Mouse (Mus musculus) adipose tissue, adult 10 weeks (tissue): ENCODE results near the gene Bmp8a. TPM values are rescaled to one million over a fixed set of nuclear protein-coding genes. Genes with fewer than 3 reads are reported as not detected.

ENCODE experiments used
- polyA plus RNA-seq: library from polyadenylated mRNA; stranded (reverse); fragments of 350-450 nt; fragmentation: Illumina TruSeq; extraction: RNeasy Lipid Tissue Mini Kit (QIAGEN cat#74804); gene quantifications from one replicate; pipeline ENCODE4 v1.2.3, GENCODE M21; 2014; ENCODE audit warnings: low read depth, low replicate concordance

Bmp8a gene
- 2.2 TPM for polyA plus RNA-seq

GRCm38 (mm10) chr4:123342642-123343470 lies at the start of gene Bmp8a:
Gene Bmp8a (minus strand): TSS chr4:123343252.

GRCm38 (mm10) chr4:123323534-123323933 lies 19.5 kb downstream of the Bmp8a start, which contains the start of gene Oxct2a:
Gene Oxct2a (minus strand): TSS chr4:123323634.

Other genes with a start within 250 kb of the Bmp8a start
- 0.15 TPM for gene Bmp8b, start 238.1 kb downstream of the Bmp8a start, polyA plus RNA-seq
- 5.8 TPM for gene Oxct2b, start 227.0 kb downstream of the Bmp8a start, polyA plus RNA-seq
- 22.7 TPM for gene Ppie, start 203.3 kb downstream of the Bmp8a start, polyA plus RNA-seq
- 0.50 TPM for gene Hpcal4, start 160.0 kb downstream of the Bmp8a start, polyA plus RNA-seq
- 0.35 TPM for gene Nt5c1a, start 141.7 kb downstream of the Bmp8a start, polyA plus RNA-seq
- gene Heyl, start 109.7 kb downstream of the Bmp8a start, polyA plus RNA-seq, result 7.4 TPM
- gene Pabpc4, start 80.9 kb downstream of the Bmp8a start, polyA plus RNA-seq, result 36.7 TPM
- 5.1 TPM for gene Oxct2a, start 19.6 kb downstream of the Bmp8a start, polyA plus RNA-seq